Mouse (Mus musculus) WW6 (cell line): ENCODE results near the gene Rsph9.
A peak's percentile ranks its signal among the peaks of the same experiment; 100 is the strongest.

Experiments
- DNase-seq: peaks from one replicate; pipeline ENCODE4 v3.0.0-alpha.2; 2013; ENCODE audit warnings: low read depth, low spot score

Rsph9 gene

GRCm38 (mm10) chr17:46139872-46140271, 4.1 kb downstream of the Rsph9 start:
- no peak for DNase-seq

GRCm38 (mm10) chr17:46138563-46139236, 5.3 kb downstream of the Rsph9 start:
- DNase-seq: no peak

GRCm38 (mm10) chr17:46132862-46133261, 11.2 kb downstream of the Rsph9 start:
- DNase-seq: no peak

GRCm38 (mm10) chr17:46132058-46132718, 11.8 kb downstream of the Rsph9 start:
- no peak for DNase-seq

GRCm38 (mm10) chr17:46129741-46130498, 14.1 kb downstream of the Rsph9 start:
- no peak for DNase-seq

- DNase-seq: no peak
Measured at GRCm38 (mm10) chr17:46127814-46128493, 16.1 kb downstream of the Rsph9 start.

- no peak for DNase-seq
Measured at GRCm38 (mm10) chr17:46126608-46127007, 17.4 kb downstream of the Rsph9 start.

GRCm38 (mm10) chr17:46123953-46124700, 19.9 kb downstream of the Rsph9 start:
- no peak for DNase-seq

- DNase-seq: no peak
Measured at GRCm38 (mm10) chr17:46123285-46123684, 20.7 kb downstream of the Rsph9 start.

- no peak for DNase-seq
Measured at GRCm38 (mm10) chr17:46122791-46123190, 21.2 kb downstream of the Rsph9 start.

- no peak for DNase-seq
Measured at GRCm38 (mm10) chr17:46119641-46120040, 24.4 kb downstream of the Rsph9 start.

- DNase-seq: no peak
Measured at GRCm38 (mm10) chr17:46118423-46118850, 25.6 kb downstream of the Rsph9 start.

- DNase-seq: no peak
Measured at GRCm38 (mm10) chr17:46117623-46118422, 26.2 kb downstream of the Rsph9 start.

- DNase-seq: no peak
Measured at GRCm38 (mm10) chr17:46116881-46117280, 27.1 kb downstream of the Rsph9 start.

GRCm38 (mm10) chr17:46116138-46116537, 27.9 kb downstream of the Rsph9 start:
- DNase-seq: no peak

- no peak for DNase-seq
Measured at GRCm38 (mm10) chr17:46115489-46115888, 28.5 kb downstream of the Rsph9 start.

GRCm38 (mm10) chr17:46110402-46111289, 33.4 kb downstream of the Rsph9 start, which contains the start of gene Mrps18a:
TSS of gene Mrps18a (plus strand) at chr17:46110986.
- peak; percentile 38 for DNase-seq

- no peak for DNase-seq
Measured at GRCm38 (mm10) chr17:46108286-46108685, 35.7 kb downstream of the Rsph9 start.

- no peak for DNase-seq
Measured at GRCm38 (mm10) chr17:46104487-46104886, 39.5 kb downstream of the Rsph9 start.
